Mouse (Mus musculus): ENCODE measurements around the gene Pip4k2b.

GRCm38 (mm10) chr11:97665431-97665830, 79.1 kb downstream of the Pip4k2b start:
- no peak for TF ChIP-seq CTCF (IDR thresholded peaks at IDR 0.05; ENCODE audit: control insufficient read depth, insufficient read depth, insufficient read length)
- TF ChIP-seq MYOG (IDR thresholded peaks at IDR 0.05; ENCODE audit: control insufficient read depth, extremely low read depth, insufficient read length): no peak

All from C2C12 (cell line).